Mouse (Mus musculus) kidney, adult 2 months (tissue): ENCODE data around the gene Camk2d.

Source experiments
- CTCF ChIP-seq: fragments of 200-500 bp; conservative IDR thresholded peaks from 2 replicates; pipeline ENCODE4 v1.5.1; 2011; ENCODE audit warnings: low read depth, mild to moderate bottlenecking, control low read depth, low read length, moderate library complexity, mixed read lengths; ENCODE audit not compliant: insufficient read depth, insufficient read length
- POLR2A ChIP-seq: fragments of 200-500 bp; IDR thresholded peaks from one replicate; pipeline ENCODE4 v1.6.1; 2011; ENCODE audit warnings: low read depth, low read length, control low read depth

- TF ChIP-seq POLR2A (no peak), CTCF (no peak)
Measured at GRCm38 (mm10) chr3:126809915-126810314, 213.8 kb downstream of the Camk2d start.
